ENCODE assay signal across 9 mouse cellular contexts in genomic region chr15:89378831-89379401, GRCm38 (mm10). TPM values are rescaled to one million over a fixed set of nuclear protein-coding genes. Genes with fewer than 3 reads are reported as not detected.
A peak's percentile ranks its signal among the peaks of the same experiment; 100 is the strongest.
DNase-seq lines count a peak whose midpoint lies in the region; ATAC-seq and TF ChIP-seq lines count a peak whose summit lies in the region.
"Had no signal": no experiment of that assay in that cellular context is flagged by ENCODE, and none has a peak within 500 bp of the region (broad histone marks: within the 10 kb centered on the region; RNA-seq: fewer than 3 reads in every experiment).

TSS of gene Odf3b (minus strand) at chr15:89379282.

- peak; percentile 34 to 38 for DNase-seq in adrenal gland, postnatal 36 days
- no peak for DNase-seq in adrenal gland, postnatal 25 days
- DNase-seq in embryo, embryonic 9.5 days (ENCODE audit: extremely low spot score), result peak; percentile 45
- peak; percentile 23 for DNase-seq in heart, postnatal 0 days (ENCODE audit: low spot score)
- peak; percentile 53 to 73 for DNase-seq in kidney, postnatal 25 days
- DNase-seq in thymus, postnatal 36 days, result peak; percentile 55 to 62
- DNase-seq in spleen, postnatal 14 days (ENCODE audit: low spot score in 2 of 2), result no peak

- TF ChIP-seq EP300 in heart, postnatal 0 days (IDR thresholded peaks at IDR 0.05; ENCODE audit: low read depth), result no peak

- H3K27ac ChIP-seq in heart, postnatal 0 days (ENCODE audit: low read depth), result no peak within 1 kb of the TSS
- H3K27ac ChIP-seq: macrophage had no signal

- no peaks in the 10 kb centered on the region for H3K9me3 ChIP-seq in heart, postnatal 0 days (replicated peaks; ENCODE audit: control insufficient read depth, low read length)

- WGBS in heart, postnatal 0 days, result under 1% methylated on average over 33 of the region's 33 CpGs

- H3K27me3 ChIP-seq in heart, postnatal 0 days (ENCODE audit: control insufficient read depth, insufficient read depth, low read length), result peaks cover 40% of the 10 kb centered on the region

- H3K4me3 ChIP-seq in heart, postnatal 0 days (ENCODE audit: low read depth, low read length), result peak within 1 kb of the TSS; percentile 44

- ATAC-seq in heart, postnatal 0 days (ENCODE audit: insufficient read depth, low read depth), result peak; percentile 70
- peak; percentile 22 for ATAC-seq in megakaryocyte progenitor cell, adult 5-6 weeks (replicated peaks; ENCODE audit: poor library complexity)

- peaks cover 4% of the 10 kb centered on the region; the same call in 1 of the 2 replicates for H3K4me1 ChIP-seq in heart, postnatal 0 days (ENCODE audit: control insufficient read depth, insufficient read depth)

- H3K36me3 ChIP-seq in heart, postnatal 0 days (replicated peaks; ENCODE audit: control insufficient read depth, insufficient read depth, low read length), result no peaks in the 10 kb centered on the region

- H3K9ac ChIP-seq in heart, postnatal 0 days (replicated peaks; ENCODE audit: low read depth, low read length), result no peak within 1 kb of the TSS

- TF ChIP-seq CTCF in heart, postnatal 0 days (IDR thresholded peaks at IDR 0.05; ENCODE audit: low read depth), result no peak

- peak within 1 kb of the TSS; percentile 71 for H3K4me2 ChIP-seq in heart, postnatal 0 days (ENCODE audit: low read depth, low read length)

RNA-seq across cellular contexts. Expression of gene Odf3b, which starts in this region (rescaled TPM):
- not detected for total RNA-seq in adrenal gland, postnatal 36 days (2021)
- total RNA-seq in adrenal gland, postnatal 25 days (2021), result 0.91 TPM in 1 of 2 replicates, not detected in the other
- total RNA-seq in heart, postnatal 0 days (2014; rRNA removed; ENCODE audit: low replicate concordance), result 0.46 TPM in 1 of 2 replicates, not detected in the other
- polyA plus RNA-seq in heart, postnatal 0 days (2015; fragmentation: Nextera tagmentation; extraction: Ambion mirVana), result 0.67 and 1.7 TPM in 2 replicates
- 0.90 and 2.7 TPM in 2 replicates for total RNA-seq in megakaryocyte progenitor cell, adult 5-6 weeks (2015)
- 1.9 and 3.7 TPM in 2 replicates for total RNA-seq in megakaryocyte progenitor cell, adult 5-6 weeks (2017)
- polyA plus RNA-seq: macrophage had no signal

Comparison
In these comparisons a context has a peak if more than half of its experiments do, and no peak if none do; other contexts are left out.
1. Peak in DNase-seq in adrenal gland, postnatal 36 days; RNA of the gene not detected or under 1 TPM.
2. DNase-seq: peak in embryo, embryonic 9.5 days (single experiment), heart, postnatal 0 days (single experiment), kidney, postnatal 25 days (2 of 2) and thymus, postnatal 36 days (2 of 2); none in adrenal gland, postnatal 25 days (single experiment) and spleen, postnatal 14 days (0 of 2).